Mouse (Mus musculus): ENCODE measurements at regions not wholly inside any gene's neighbourhood (a gene's known extent, or its start where the extent isn't known, plus 50 kb on each side); places are given as distances from the start of the nearest gene placed in this dataset.
A peak's percentile ranks its signal among the peaks of the same experiment; 100 is the strongest.

DNA sequence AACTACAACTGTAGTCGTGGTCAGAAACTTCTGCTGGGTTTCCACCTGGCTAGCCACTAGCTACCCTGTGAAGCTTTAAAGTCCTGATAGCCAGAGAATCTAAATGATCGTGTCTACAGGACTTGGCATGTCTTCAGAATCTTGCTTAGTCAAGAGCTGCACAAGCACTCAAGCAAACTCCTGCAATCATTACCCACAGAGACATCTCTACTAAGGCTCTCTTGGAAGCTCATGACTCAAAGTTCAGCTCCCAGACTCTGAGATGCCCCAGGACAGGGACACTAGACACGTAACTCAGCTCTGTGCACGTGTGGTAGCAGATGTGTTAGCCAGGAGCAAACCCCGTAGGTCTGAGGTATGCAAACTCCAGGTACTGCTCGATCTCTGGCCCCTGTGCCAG is 242.2 kb downstream of the Rybp start:
- DNase-seq = no peak

DNA sequence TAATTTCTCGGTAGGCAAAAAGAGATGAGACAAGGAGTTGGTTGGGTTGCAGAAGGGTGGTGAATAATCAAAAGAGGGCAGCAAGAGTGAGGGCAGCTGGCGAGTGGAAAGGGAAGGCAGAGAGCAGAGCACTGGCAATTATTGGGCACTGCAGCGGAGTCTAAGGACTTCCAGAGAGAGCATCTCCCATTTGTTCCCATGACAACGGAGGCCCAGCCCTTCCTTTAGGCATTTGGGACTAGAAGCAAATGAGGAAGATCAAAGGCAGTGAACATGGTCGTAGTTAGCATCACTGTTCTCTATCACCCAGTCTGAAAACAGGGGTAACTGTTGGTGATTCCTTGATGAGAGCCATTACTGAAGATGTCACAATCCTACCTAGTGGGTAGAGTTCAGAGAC is 246.1 kb downstream of the Rybp start:
- DNase-seq = no peak

DNA sequence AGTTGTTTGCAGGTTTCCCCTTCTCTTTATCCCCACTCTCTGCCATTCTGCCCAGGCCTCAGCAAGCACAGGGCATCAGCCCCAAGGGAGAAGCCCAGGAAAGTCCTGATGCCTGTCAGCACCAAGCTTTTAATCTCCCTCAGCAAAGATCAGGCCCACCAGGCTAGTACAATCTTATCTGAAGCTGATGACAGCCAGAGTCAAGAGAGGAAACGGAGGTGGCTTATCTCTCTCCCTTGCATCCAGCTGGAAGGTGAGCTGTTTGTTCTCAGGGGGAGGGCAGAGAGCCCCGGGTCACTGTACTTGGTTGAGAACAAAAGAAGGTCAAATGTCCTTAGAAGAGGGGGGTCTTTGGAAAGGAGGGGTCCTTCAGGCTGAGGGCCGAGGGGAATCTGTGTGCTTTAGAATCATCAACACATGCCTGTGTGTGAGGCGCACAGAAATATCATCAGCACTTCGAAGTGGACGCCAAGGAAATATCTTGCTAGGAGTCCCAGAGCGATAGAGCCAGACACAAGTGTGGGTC is 246.8 kb downstream of the Rybp start:
- DNase-seq = no peak

DNA sequence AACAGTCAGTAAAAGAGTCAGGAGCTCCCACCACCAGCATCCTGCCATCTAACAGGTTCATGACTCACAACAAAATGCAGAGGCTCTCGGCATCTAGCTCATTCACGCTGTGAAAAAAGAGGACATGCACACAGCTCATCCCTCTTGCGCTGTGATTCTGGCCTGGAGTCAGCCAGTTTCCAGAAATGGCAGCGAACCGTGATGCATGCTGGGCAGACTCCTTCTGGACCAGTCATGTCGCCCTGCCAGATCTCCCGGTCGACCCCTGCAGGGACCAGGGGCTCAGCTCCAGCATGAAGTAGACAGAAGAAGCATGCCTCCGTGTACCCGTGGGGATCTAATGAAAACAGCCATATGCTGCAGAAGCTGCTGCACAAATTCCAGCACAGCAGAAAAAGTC is 254.6 kb downstream of the Rybp start:
- no peak for DNase-seq

DNA sequence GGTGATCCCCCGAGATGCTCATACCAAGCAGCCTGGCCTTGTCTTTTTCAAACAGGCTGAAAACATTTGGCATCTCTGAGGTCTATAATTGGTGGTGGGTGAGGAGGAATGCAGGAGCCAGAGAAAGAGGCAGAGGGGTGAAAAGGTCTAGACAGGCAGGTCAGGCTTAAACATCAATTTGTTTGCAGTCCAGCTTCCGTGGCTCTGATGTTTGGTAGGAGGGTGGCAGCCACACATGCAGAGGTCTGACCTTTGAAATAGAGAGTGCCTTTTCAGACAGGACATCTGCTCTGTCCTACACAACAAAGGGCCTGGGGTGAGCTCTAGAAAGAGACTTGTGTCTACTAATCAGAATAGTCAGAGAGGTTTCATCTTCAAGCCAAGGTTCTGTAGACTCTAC is 256.8 kb downstream of the Rybp start:
- no peak for DNase-seq

DNA sequence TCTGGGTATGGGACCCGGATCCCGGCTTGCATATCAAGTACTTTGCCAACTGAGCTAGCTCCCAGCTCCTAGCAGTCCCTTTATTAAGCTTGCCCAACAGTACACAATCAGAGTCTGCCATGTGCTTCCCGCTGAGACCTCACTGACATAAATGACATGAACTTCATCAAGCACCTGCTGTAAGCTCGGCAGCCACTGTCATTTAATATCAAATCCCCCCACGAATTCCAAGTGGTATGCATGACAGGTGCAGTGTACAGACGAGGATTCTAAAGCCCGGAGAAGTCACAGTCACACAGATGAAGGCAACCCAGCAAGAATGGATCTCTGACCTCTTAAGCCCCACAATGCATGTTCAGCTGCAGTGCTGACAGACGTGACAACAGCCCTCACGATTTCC is 257.3 kb downstream of the Rybp start:
- DNase-seq = no peak

DNA sequence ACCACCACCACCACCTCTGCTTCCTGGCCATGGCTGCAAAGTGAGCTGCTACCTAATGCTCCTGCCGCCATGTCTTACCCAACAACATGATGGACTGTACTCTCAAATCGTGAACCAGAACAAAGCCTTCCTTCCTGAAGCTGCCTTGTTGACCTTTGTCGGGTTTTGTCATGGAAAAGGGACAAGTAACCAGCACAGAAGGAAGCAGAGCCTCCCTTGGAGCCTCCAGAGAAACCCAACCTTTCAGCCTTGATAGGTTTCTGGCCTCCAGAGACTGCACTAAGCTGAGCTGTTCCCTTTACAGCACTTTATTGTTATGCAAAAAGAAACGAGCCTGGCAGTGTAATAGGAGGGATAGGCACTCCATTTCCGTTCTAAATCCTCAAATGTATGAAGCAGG is 259.8 kb downstream of the Rybp start:
- DNase-seq = no peak

DNA sequence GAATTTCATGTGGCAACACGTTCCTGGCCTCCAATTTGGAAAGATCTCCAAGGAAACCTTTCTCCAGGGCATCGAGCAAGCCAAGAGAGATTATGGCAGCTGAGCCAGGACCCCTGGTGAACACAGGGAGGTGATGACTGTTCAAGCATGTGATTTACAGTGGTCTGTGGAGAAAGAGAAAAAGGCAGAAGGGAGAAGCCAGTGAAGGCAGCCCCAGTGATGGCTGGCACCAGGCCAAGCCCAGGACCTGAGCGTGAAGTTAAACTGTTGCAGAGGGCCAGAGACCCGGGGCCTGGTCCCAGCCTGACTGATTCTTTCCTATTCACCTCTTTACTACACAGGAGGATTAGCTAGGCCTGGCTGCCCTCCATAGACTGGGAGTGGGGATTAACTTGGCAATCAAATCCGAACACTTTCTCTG is 261.7 kb downstream of the Rybp start:
- no peak for DNase-seq

DNA sequence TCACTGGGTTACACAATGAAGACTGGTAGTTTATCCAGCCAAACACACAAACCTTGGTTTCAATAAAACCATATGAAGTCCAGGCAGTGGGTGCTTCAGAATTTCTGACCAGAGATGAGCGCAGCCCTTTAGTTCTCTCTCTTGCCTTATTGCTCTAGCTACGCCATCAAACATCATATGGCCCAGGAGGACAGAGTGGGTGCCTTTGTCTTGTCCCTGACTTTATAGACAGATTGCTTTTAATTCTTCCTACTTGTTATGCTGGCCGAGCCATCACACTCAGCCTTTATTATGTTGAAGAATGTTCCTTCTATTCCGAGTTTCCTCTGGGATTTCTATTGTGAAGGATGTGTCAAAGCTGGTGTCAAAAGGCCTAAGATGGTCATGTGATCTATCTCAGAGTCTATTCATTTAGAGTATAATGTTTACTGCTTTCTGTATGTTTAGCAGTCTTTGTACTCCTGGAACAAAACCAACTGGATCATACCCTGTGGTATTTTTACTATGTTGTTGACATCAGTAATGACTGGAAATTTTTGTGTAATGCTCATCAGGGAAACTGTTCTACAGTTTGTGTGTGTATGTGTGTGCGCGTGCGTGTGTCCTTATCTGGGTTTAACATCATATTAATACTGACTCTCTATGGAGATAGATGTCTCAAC is 263.7 kb downstream of the Rybp start:
- no peak for DNase-seq

DNA sequence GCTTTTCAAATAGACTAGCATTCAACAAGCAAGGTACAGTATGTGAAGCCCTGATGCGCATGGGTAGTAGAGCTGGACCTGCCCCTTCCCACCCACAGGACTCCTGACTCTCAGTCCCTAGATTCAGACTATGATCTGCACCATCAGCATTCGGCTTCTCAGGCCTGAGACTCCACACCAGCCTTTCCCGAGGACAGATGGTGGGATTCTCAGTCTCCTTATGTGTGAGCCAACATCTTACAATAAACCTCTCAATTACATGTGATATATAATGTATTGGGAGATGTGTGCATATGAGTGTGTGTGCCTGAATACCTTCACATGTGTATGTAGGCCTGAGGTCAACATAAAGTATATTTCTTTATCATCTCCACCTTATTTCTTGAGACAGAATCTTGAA is 268.3 kb downstream of the Rybp start:
- no peak for DNase-seq

DNA sequence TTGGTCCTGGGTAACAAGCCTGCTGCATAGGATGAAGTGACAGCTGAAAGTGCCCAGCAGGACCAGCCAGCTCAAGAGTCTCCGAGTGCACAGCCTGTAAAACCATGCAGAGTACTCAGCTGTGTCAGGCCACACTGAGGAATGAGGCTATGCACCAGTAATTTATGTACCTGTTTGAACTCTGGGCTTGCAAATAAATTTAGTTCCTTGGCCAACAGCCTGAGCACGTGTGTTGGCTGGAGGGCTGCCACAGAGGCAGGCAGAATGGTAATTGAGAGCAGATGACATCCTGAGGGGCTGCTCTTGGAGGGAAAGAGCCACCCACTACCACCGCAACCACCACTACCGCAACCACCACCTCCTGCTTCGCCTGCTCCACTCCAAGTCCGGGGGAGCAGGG is 273.3 kb downstream of the Rybp start:
- DNase-seq = no peak

DNA sequence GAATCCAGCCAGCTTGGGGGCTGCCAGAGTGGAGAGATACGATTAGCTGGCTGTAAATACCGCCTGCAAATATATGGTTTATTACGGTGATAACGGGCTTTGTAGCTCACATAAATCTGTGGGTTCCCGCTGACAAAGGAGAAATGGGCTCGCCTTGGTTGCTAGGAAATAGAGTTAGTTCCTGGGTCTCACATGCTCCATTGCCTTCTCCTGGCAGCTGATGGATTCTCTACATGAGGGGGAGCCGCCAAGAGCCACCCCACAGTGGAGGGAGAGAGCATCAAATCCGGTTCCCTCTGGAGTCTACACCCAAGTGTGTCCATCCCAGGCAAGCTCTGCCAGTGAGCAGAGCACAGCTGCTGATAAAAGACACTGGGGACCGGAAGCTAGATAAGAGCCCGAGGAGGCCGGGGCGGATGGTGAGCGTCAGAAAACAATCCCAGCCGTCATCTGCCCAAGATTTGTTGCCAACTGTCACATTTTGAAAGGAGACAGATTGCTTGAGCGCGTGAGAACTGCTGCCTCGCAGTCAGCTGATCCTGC is 275.7 kb downstream of the Rybp start:
- DNase-seq = peak; percentile 20 to 29

DNA sequence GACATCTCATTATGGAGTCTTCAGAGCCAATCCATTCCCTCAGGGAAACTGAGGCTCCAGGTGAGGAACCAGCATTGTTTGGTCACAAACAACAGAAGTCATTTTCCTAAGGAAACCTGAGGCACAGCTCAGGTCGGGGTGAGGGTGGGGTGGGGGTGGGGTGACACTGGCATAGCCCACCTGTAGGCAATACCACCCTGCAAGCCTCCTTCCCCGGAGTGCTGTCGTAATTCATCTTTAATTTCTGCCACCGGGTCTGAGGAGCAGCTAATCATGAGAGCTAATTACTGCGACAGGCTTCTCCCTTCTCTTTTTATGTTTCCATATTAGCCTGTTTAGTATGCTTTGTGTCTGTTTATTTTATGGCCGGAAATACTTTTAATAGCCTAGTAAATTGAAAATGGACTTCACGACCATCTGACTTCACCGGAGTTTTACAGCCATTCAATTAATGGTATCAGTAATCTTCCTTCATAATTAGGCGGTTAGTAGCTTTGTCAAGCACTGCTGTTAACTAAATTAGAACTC is 276.3 kb downstream of the Rybp start:
- no peak for DNase-seq

DNA sequence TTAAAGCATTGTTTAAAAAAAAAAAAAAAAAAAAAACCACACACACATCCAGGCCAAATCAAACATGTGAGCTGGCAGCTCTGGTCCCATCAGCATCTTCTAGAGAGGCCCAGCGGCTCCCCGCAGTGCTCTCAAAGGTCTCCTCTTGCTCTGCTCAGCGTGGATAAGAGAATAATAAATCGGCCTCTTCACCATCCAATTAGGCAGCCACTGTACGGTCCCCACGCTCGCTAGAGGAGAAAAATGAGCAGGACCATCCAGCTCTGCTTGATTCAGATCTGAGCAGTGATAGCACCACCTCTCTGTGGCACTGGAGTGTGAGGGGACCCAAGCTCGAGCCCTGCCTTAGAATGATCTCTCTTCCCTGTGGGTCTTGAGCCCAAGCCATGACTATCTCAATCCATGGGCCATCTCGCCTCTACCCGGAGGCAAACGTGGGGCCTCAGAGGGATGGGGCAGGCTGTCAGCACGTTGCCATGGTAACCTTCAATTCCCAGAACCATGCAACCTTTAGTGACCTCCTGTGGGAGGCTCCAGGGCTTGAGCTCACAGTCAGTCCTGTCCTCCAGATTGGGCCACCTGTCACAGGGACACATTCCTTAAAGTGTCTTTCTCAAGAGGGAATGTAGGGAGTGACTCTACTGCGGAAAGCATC is 273.6 kb upstream of the Prok2 start:
- DNase-seq = no peak

DNA sequence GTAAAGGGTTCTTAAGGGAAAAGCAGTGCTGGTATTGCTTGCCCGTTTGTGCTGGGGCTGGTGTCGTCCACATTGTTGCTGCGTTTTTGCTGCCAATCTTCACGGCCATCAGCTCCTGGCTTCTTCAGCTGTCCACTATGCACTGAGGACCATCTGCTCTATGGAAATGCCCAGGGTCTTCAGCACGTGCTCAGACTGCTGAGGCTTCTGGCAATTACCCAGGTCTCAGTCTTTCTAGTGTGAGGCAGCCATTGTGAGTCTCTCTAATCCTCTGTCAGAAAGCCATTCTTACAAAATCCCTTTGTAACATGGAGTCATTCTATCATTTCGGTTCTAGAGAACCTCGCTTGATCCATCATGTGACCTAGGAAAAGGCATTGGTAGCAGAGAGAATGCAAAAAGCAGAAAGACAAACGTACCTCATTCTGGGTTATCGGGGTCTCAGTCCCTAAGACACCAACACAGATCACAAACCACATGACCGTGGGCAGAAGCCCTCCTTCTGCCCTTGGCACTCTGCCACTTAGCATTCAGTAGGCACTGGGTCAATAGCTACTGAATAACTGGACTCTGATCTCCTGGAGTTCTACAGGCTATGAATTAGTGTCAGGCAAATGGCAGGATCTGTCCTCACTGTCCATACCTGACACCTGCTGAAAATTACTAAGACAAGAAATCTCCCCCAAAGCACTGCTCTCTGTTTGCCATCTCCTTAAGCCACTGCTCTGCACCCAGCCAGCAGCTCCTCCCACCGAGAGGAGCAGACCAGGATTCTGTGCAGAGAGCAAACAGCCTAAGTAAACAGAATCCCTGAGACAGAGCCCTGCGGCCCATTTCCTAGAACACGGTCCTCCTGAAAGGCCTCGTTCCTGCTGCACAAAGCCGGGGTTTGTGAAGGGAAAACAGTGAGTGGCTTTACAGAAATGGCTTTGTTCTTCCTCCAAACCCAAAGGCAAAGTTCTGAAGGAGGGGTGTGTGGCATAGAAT is 270.1 kb upstream of the Prok2 start:
- DNase-seq = no peak

DNA sequence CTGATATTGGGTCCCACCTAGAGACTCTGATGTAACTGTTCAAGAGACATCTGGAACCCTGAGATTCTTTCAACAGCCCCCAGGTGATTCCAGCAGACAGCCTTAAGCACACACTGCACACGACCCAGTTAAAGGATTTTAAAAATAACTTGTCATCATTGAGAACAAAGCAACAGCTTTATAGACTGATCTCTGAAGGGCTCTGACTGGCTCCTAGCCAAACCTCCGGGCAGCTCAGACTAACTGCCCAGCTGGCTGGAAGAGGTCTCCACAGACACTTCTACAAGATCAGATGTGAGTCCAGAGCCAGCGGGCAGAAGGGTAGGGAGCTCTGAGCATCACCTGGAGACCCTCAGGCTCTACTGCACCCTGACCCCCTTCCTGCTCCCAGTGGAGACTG is 267.8 kb upstream of the Prok2 start:
- DNase-seq = no peak

DNA sequence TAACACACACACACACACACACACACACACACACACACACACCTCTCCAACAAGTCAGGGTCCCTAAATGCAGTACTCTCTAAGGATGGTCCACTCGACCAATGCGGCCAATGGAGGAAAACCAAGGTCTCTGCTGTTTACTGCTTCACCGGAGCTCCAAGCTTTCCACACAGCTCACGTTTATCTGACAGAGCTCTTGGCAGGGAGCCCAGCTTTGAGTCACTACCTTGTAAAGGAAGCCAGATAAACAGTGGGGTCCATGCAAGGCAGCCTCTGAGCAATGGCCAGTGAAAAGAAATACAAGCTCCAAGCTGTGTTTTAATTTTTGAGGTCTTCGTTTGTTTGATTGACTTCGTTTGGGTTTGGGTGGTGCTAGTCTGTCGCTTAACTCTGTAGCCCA is 264.9 kb upstream of the Prok2 start:
- DNase-seq = no peak

DNA sequence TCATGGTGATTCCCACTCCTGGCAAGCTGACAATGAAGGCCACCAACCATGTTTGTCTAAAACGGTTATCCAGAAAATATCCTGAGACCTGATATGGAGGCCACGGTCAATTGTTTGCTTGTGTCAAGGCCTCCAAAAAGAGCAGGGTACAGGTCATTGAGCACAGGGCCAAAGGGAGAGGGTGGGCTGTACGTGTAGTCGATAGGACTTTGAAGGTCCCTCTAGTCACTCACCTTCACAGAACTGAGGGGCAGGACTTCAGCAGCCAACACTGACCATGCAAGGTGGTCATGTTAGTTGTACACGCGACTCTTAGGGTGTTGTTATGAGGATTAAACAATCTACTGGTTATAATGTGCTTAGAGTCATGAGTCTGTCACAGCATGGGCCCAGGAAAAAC is 264.4 kb upstream of the Prok2 start:
- DNase-seq = no peak

DNA sequence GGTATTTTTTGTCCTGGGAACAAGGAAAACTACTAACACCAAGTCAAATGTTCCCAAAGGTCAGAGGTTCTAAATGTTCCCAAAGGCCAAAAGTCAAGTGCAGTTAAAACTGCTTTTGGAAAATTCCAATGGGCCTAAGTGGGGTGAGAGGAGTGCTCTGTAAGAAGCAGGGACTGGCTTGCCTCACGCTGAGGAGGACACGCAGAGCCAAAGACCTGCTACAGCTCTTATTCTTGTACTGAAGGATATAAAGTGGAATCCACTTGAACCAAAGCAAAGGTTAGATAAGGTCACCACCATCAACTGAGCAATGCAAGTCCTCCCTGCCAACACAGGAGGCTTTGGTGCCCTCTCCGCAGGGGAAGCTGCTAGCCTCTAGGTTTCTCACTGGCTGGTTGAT is 260.3 kb upstream of the Prok2 start:
- DNase-seq = no peak

DNA sequence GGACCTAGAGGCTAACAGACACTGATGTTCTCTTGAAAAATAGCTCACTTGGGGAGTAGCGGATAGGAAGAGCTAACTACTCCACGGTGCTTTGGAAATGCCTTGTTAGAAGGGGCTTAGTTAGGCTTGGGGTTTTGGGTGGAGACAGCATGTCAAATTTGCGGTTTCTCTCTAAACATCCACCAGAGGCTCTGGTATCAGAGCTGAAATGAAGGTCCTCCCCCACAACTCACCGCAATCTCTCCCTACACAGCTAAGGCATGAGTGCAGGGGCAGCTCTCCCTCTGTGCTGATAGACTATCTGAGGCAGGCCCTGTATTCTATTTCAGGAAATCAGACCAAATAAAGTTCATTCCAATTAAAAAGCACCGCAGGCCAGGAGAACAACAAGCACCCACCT is 259.1 kb upstream of the Prok2 start:
- DNase-seq = no peak

DNA sequence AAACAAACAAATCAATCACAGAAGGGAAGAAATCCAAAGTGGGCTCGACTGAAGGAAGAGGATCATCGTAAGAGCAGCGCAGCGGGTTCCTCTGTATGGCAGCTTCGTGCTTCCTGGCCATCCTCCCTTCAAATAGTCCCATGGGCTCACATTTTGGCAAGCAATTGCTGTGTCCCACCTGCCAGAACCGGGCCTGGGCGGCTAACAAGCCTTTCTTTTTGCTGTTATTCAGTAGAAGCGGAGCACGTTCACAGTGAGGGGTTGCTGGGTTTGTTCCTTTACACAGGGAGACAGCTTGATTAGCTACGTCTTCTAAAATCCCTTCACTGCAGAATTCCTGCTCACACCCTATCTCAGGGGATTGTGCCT is 258.6 kb upstream of the Prok2 start:
- no peak for DNase-seq

DNA sequence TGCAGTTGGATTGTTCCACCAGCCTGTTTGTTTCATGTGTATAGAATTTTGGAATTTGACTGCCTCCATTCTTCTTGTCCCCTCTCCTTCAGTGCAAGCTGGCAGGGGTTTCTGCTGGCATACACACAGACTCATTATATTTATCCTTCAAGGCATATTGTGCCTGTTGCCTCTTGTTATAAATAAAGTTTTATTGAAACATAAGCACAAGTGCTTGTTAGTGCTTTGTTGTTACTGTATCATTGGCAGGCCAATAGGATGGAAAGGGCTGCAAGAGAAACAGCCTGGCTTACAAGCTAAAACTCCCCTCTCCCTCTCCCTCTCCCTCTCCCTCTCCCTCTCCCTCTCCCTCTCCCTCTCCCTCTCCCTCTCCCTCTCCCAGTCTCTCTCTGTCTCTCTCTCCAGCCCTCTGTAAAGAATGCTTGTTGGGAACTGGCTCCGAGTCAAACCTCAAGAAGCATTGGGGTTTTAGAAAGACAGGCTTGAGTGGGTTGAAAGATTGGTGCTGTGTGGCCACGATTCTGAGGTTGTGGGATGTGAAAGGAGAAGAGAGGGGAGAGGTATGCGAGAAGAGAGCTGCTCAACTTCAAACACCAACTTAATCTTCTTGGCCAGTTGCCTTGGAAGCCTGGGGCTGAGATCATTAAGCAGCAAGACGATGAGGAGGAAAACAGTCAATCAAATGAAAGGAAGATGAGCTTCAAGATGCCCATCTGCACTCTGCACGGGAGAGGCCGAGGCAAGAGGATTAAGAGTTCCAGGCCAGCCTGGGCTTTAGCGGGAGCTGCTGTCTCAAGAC is 258.1 kb upstream of the Prok2 start:
- no peak for DNase-seq

All from thymus, adult 18-20 months (tissue).